Mouse (Mus musculus) c-Kit-positive CD71-positive TER-119-negative erythroid progenitor cells, embryonic 14.5 days (primary cell): ENCODE data around the gene Zfp385c.

ENCODE experiments used
- DNase-seq: peaks from one replicate; pipeline ENCODE4 v3.0.0-alpha.2; 2013; ENCODE audit warnings: low read depth

Zfp385c gene

DNA sequence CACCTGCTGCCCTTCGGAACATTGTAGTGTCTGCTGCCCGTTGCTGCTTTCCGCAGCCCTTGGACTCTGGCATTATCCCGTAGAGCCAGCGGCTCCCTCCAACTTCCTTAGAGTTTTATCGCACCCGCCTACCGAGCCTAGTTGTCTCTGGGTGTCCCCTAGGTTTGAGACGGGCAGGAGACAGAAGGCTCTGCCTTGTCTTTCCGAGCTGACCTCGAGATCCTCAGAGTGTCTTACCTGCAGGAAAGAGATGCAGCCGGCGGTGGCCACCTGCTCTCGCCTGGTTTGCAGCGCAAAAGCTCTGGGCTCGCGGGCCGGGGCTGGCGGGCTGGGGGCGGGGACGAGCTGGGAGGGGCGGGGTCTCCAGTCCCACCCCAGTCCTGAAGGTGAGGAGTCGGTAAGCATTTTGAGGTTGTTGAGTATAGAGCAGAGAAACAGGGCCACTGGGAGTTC is at the start of gene Zfp385c:
Gene Zfp385c, minus strand, starts transcription at position 292 of the 453 bp plus-strand sequence.
- no peak for DNase-seq

DNA sequence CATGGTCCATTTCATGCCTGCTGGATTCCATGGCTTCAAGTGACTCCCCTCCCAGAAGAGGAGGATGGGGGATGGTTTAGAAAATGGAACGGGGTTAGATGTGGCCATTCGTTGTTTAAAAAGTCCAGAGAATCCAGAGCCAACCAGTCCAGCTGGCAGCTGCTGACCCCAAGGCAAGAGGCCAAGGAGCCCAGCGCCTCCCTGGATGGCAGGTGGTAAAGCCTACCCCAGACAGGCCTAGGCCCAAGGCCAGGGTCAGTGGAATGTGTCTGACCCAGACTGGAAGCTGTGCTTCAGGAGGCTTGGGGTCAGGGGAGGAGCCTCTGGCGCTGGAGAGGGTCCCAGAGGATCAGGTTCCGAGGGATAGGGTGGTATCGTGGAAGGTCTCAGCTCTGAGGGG is 49.1 kb upstream of the Zfp385c start:
- DNase-seq = no peak

DNA sequence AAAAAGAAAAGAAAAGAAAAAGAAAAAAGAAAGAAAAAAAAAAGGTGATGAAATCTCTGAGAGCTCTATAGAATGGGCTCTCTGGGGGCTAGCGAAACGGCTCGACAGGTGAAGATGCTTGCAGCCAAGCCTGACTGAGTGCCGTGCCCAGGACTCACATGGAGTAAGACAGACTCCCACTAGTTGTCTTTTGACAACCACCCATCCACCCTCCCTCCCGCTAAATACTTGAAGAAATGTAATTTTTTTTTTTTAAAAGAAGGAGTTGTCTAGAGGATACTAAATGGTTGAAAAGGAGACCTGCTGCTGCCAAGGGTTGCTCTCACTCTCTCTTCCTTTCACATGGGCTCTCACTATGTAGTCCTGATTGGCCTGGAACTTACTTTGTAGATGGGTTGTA is 46.5 kb upstream of the Zfp385c start:
- no peak for DNase-seq

DNA sequence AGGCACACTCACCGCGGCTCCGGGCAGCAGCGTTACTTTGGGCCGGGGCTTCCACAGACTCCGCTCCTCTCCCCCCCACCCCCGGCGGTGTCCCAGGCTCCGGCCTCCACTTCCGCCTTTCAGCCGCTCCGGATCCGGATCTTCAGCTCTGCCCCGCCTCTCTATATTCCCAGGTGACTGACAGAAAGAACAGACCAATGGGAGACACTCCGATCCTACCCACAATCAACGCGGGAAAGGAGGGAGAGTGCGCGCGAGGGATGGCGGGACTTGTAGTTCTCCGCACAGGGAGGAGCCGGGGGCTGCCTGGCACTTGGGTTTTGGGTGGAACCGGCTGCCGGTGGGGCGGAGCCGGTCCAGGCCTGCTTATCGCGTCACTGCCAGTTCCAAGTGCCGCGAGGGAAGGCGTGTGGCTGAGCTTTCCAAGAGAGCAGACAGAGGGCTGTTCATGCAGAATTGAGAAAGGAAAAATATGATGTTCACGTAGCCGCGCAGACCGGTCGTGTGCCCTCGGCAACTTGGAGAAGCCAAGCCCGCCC is 45.9 kb upstream of the Zfp385c start, which contains the start of gene Rab5c:
Gene Rab5c, minus strand, starts transcription at position 150 of the 539 bp plus-strand sequence.
- peak; percentile 99 for DNase-seq

DNA sequence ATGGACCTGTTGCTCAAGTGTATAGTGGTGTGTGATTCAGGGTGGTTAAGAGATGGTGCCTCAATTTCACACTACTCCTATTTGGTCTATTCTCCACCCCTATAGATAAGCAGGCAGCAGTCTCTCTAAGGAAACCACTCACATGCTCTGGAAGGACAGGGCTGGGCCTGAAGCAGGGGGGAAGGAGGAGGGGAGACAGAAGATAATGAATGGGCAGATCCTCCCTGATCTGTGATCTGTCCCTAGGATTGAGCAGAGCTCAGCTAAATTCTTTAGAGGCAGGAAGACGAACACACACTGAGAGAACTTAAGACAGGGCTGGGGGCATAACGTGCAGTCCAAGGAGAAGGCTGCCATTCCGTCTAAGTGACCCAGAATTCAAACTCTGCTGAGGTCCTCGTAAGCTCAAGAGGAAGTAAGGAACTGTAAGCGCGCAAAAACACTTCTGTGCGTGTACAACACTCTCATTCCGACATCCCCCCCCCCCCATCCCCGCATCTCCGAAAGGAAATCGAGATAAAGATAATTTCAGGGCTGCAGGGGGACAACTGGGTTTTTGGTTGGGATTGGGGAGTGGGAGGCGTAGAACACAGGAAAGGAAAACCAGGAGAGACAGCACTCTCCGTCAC is 45.0 kb upstream of the Zfp385c start:
- peak; percentile 82 for DNase-seq

DNA sequence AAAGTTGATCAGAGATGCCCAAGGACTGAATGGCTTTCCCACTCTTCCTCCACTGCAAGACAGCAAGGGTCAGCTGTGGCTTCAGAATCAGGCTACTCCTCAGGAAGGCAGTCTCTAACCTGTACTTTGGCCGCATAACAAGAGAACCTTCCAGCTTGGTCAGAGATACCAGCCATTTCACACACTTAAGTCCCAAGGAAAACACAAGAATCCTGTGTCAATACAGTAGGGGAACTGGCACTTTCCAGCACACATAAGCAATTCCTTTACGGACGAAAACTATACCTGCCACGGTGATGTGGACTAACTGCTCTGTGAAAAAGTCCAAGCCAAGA is 44.5 kb upstream of the Zfp385c start:
- no peak for DNase-seq

DNA sequence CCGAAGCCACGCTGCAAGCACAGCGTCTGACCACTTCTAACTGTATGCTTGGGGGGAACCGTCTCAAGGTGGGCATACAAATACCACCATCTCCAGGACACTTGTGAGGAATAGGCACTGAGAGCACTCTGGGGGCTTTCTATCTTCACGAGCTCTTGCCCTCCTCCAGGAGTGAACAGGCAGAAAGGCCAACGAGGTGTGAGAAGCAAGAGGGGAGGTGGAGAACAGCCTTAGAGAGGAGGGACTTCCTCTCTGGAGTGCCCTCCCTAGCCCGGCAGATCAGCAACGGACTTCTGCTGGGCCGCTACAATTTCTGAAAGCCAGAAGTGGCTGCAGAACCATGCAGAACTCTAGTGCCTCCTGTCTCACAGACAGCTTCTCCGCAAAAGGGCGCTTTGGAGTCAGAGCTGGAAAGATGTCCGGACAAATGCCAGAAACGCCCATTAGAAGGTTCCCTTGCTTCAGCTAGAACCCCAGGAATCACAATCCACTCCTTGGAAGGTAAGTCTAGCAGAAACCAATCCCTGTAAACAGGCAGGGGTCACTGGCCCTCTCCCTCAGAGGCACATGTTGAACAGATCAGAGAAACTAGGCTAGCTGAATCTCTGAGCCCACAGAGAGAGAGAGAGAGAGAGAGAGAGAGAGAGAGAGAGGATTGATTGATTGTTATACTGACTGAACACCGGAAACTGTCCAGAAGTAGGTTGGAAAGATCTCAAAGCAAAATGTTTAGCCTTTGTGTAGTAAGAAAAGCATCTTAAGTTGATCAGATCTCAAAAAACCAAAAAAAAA is 43.9 kb upstream of the Zfp385c start:
- no peak for DNase-seq

DNA sequence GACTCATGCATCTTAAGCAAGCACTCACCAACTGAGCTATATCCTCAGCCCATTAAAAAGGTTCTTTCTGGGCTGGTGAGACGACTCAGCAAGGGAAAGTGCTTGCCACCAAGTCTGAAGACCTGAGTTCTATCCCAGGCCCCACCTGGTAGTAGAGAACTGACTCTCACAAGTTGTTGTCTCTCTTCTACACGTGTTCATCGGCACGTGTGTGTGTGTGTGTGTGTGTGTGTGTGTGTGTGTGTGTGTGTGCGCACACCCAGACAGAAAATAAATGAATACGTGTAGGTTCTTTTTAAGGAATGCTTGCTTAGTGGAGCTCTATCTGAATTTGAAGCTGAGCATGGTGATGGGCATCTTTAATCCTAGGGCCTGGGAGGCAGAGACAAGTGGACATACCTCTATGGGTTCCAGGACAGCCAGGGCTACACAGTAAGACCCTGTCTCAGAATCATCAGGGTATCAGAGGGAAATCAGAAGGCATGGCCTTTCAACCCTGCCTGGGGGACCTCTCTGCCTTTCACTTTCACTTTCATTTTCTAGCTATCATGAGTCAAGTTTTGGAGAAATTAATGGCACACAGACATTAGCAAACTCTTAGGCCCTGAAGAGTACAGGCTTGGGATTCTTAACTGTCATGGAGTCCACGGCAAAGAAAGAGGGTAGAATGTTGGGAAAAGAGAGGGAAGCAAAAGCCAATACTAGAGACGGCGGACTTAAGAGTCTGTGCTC is 43.0 kb upstream of the Zfp385c start:
- DNase-seq = no peak

DNA sequence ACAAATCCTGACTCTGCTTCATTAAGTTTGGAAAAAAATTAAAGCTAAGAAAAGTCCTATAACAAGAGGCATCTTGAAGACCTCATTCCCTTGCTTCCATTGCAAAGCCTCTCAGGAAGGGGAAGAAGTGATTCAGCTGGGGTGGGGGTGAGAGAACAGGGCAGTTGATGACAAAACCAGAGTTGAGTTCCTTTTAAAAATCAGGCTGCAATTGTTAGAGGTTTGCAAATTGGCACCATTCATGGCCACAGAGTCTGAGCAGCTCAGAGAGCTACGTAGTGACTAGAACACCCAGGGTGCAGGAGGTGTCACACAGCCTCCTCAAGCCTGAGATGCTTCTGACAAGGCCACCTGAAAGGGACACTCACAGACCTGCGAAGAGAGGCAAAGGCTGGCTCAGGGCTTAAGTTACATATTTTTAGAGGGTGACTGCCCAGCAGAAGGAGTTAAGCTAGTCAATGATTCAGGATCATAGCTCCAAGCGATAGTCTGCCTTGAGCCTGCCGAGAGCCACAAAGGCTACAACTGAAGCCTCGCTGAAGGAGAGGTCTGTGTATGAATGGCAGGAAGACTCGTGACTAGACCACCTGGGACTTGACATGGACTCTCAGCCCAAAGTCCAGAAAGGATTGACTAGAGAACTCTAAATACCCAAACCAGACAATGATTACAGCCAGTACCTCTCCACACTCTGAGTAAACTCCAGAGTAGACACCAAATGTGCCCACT is 38.4 kb upstream of the Zfp385c start:
- DNase-seq = no peak

DNA sequence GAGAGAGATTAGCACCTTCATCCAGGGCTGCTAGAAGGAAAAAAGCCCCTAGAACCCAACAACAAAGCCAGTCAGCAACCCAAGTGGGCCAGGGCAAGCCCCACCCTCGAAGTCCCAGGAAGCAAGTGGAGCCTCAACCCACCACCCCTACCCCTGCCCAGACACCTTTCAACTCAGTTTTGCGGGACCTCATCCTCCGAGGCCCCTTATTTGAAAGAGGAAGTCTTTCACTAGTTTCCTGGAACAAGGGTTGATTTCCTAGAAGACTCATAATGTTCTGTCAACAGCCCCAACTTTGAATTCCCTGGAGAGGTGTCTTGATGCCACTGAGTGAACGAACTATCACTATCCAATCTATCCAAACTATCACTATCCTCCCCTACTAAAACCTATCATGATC is 37.7 kb upstream of the Zfp385c start:
- no peak for DNase-seq

DNA sequence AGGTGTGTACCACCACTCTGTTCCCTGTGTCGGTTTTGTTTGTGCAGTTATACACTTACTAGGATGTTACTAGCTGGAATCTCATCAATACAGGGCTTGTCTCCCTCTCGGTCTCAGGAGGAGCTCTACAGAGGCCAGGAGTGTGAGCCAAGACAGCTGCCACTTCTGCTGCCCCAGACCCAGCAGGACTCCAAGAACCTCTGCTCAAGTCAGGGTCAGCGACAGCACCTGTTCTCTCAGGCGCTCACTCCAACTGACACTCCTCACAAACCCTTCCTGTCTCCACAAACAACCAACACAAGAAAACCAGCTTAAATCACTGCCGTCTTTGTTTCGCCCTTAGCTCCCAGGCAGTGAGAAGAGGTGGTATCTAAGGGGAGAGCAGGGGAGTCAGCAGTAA is 36.3 kb upstream of the Zfp385c start:
- no peak for DNase-seq

DNA sequence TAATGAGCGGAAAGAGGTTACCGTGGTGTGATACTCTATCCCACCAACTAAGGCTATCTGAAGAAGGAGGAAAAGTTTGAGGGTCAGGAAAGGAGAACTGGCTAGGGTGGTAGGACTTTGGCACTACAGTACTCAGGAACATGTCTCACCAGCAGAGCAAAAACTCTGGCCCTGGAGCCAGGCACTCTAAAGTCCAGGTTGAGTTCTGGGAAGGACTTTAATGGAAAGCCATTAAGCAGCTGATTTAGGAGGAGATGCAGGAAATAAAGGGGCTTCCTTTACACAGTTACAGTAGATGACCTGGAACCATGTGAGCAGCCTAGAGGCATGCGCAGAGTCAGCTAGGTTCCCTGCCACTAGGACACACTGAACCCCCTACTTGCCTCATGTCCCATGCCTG is 34.9 kb upstream of the Zfp385c start:
- no peak for DNase-seq

DNA sequence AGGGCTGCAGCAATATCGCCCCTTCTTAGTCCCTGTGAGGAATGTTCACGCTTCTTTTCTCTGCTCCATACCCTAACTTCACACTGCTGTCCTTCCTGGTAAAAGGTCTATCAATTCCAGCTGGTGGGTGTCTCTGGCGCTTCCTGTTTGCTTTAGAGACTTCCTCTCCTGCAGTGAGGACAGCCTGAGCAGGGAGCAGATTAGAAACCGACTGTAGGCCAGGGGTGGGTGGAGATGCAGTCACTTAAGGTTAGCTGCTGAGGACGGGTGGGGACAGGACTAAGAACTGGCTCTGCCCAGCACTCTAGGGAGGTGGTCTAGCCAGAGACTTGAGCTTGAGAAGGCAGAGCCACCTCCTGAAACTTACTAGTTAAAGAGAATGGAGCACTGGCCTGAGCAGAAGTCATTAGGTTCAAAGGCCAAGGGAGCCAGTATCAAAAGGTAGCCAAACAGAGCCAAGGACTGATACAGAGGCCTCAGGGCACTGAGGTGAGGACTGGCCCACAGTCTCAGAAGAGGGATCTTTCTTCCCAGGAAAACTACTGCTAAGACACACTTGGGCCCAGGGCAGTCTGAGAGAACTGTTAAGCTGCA is 32.8 kb upstream of the Zfp385c start:
- no peak for DNase-seq

DNA sequence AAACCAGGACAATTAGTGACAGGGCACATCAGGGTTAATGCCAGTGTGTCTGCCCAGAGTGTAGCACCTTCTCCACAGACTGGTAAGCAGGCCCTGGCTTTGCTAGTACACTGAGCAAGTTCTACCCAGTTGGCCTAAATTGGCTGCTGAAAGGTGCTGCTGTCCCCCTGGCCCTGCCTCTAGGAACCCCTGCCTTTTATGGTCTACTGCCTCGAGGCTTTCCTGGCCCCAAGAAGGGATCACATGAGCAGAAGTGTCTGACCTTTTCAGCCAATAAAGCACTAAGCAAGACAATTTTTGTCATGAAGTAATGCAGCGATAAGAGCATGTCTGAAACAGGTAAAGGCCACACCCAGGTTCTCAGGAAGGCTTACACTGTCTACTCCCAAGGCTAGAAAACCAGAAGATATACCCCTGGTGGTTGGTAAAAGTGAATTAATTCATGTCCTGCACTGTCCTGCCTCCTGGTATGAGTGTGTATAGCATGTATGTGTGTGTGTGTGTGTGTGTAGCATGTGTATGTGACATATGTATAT is 30.3 kb upstream of the Zfp385c start:
- DNase-seq = no peak

DNA sequence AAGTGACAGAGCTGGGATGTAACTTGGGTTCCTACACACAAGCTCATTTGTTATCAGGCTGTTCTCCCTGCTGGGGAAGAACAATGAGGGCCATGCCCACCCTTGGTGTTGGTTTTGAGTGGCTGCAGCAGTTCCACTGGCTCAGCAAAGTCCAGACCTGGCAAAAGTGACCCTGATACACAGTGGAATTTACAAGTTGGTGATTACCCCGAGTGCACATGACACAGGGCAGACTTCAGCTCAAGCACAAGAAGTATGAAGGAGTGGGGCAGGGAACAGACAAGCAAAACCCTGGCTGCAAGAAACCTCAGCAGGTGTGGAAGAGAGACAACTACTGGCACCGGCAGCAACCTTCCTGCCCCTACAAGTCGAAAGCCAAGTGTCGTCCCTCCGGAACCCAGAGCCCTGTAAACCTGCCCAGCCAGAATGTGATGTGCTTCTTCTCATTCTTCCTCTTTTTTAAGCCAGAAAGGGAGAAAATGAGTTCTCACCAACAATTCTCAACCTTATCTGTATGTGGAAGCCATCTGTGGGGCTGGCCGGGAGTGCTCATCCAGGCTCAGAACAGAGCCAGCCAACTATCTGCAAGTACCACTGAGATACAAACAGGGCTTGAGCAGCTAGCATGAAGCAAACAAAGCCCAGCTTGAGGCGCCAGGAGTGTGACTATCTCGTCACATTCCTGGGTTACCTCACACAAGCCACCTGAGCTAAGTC is 29.7 kb upstream of the Zfp385c start:
- no peak for DNase-seq

DNA sequence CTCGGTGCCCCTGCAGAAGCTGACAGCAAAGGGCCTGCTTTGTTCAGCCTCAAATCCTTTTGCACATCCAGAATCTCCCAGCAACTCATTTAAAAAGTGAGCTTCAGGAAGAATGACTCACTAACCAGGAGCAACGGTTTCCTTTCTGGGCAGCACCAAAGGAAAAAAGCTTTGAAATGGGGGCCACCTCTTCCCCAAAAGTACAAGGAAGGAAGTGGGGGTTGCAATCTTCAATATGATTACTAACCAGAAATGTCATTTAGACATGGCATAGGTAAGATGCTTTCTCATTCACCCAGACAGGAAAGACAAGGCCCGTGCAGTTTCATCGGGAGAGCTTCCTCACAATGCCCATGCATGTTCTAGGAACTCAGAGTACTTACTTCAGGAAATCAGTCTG is 29.0 kb upstream of the Zfp385c start:
- DNase-seq = no peak

DNA sequence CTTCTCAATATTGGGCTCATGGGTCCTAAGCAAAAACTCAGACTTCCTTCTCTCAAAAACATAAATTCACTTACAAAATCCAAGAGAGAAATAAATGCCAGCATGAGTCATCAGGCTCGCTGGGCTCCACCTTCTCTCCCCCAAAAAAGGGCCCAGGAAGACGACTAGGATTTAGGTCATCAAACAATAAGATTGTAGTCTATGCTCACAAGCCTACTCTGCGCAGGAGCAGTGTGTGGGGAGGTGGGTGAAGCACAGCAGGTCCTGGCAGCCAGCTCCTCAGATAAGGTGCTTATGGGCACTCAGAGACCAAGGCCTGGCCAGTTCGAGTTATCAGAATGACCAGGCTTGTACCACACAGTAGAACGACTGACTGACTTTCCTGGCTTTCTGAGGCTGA is 28.1 kb upstream of the Zfp385c start:
- no peak for DNase-seq

DNA sequence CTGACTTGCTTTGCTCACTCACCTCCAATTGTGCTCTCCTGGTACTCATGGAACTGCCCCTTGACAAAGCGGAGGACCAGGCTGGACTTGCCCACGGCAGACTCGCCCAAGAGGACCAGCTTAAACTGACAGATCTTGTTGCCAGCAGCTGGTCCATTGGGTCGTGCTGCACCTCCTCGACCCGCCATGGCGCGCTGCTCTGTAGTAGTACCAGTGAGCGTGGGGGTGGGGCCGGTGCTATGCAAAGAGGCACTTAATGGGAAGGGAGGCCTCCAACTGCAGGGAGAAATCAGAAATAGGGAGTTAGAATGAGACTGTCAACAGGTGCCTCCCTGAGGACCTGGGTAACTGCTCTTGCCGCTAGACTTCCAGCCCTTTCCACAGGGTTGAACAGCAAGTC is 27.6 kb upstream of the Zfp385c start:
- DNase-seq = no peak

DNA sequence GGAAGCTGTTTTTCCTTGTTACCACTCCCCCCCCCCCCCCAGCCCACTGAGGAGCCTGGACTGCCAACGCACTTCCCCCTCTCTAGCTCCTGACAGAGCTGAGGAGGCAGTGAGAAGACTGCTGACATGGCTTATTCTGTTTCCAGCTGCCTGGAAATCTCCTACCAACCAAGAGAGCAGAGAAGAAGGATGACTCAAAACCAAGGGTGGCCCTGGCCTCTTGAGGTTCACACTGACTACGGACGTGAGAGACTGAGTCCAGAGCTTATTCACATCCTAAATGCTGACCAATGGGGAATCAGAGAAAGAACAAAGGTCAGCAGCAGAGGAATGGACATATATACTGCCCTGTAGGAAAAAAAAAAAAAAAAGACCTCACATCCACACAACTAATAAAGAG is 27.1 kb upstream of the Zfp385c start:
- DNase-seq = no peak

DNA sequence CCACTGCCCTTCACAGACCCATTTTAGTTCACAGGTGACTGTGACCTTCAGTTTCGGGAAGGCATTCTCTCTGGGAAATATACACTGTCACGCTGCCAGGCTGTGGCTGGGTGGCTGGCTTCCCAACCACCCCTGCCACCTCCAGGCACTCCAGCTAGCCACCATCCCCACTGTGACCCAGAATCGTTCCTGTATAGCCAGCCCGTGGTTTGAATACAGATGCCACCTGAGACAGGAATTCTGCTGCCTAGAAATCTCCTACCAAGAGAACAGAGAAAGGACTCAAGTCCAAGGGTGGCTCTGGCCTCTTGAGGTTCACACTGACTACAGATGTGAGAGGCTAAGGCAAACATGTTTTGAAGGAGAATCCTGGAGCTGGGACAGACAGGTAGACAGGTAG is 26.6 kb upstream of the Zfp385c start:
- DNase-seq = no peak

DNA sequence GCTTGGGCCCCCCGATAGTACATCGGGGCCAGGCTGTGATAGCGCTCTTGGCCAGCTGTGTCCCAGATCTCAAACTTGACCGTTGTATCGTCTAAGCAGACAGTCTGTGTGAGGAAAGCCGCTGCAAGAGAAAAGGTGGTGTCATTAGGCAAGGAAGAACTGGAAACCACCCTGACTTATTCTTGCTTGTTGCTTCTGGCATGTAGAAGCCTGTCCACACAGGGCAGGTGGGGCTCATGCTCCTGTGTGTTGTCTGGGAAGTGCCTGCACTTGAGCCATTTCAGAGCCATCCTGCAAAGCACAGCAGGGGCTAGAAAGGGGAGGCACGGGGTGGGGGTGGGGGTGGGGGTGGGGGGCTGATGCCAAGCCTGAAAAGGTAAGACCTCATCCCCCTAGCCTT is 26.2 kb upstream of the Zfp385c start:
- no peak for DNase-seq
